Mouse (Mus musculus): ENCODE data around the gene Arhgef12.
A peak's percentile ranks its signal among the peaks of the same experiment; 100 is the strongest.
"Not testable (repeated sequence)": the region's sequence is repeated elsewhere in the genome, so short reads cannot be mapped to it uniquely, and the experiment has no call there.

Arhgef12 gene

DNA sequence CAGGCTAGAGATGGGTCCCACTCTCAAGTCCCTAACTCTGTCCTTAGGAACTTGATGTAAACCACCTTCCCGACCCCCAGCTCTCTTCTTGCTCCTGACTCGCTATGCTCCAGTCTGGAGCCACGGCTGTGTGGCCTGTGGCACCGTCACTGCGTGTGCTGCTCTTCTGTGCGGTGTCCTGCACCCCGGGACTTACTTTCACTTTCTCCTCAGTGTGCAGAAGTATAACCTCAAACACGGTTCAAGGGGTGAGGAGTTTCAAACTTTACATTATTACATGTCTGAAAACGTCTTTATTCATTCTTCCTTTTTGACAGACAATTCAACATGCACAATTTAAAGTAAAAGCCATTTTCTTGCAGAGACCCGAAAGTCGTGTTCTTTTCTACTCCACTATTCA, 111.7 kb downstream of the Arhgef12 start:
- no peak for DNase-seq

DNA sequence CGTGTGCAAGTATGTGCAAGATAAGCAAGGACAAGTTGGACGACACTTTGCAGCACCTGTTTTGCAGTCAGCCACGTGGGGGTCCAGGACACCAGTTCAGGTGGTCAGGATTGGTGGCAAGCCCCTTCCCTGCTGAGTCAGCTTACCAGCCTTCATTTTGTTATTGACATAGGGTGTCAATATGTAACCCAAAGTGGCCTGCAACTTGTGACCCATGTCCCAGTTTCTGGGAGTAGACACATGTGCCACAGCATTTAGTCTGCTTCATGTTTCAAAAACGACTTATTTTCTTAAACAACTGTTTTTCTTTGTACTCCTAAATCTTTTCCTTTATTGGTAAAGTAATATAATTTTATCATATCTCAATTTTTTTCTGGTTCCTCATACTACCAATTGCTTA, 112.3 kb downstream of the Arhgef12 start:
- no peak for DNase-seq

DNA sequence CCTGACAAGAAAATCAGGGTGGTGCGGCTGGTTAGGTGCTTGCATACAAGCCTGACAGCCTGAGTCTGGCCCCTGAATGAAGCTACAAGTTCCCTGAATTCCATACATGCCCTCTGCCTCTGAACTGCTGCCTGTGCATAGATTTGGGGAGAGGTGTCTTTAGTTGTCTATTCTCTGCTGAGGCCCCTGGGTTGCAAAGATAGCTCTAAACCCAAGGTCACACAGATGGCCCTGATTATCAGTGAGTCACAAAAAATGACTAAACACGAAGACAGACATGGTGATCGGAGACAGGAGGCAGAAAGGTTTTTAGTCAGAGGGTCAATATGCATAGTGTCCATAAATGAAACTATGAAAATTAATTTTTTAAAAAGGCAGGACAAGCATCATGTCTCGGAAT, 113.4 kb downstream of the Arhgef12 start:
- DNase-seq: no peak

DNA sequence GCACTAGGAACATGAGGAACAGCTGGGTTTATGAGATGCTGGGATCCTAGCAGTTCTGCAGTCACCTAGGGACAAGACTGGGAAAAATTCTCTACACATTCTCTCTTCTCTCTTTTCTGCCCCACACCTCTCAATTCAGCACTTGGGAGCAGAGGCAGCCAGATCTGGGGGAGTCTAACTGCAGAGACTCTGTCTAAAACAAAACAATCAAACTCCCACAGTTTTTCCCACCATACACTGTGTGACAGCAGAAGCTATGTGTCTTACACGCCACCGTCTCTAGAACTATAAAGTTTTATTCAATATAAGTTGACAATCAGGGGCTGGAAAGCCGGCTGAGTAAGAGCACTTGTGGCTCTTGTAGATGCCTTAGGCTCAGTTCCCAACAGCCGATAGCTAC, 119.1 kb downstream of the Arhgef12 start:
- DNase-seq: no peak

DNA sequence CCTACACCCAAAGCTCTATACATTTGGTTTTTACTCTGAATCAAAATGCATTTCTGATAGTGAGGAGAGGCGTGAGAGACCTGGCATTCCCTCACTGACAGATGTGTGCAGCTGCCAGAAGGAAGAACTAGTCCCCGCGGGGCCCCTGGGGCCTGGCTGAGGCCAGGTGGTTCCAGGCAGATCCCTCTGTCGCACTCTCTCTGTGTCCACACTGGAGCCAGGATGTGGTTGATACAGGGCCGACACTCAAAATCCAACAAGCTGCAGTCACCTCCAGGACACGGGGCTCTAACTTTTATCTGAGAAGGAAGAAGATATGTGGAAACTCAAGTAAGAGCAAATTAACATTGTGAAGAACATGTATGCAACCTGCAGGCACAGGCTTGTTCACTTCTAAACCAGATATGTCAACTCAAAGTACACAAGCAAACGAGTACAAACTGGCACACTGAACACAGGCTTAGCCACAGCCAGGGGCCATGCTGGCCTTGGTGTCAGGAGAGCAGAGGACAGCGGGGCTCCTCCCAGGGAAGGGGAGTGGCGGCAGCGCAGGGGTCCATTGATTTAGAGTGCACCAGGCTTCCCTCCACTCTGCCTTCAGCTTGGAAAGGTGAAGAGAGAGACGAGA, 138.0 kb downstream of the Arhgef12 start:
- no peak for DNase-seq

DNA sequence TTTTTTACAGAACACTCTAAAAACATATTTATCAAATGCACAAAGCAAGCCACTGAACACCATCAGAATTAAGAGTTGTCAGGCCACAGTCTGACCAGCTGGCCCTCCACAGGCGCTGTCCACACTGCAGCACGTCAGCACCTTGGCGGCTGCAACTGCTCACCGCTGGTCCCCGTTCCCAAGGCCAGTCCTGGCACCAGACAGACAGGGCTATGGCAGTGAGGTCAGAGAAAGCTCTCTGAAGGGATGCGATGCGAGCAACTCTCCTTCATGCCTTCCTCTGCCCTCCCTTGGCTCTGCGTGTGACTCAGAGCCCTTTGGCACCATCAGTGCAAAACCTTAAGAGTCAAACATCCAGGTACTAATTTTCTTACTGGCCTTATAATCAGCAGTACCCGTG, 139.3 kb downstream of the Arhgef12 start:
- peak; percentile 24 to 25 for DNase-seq

DNA sequence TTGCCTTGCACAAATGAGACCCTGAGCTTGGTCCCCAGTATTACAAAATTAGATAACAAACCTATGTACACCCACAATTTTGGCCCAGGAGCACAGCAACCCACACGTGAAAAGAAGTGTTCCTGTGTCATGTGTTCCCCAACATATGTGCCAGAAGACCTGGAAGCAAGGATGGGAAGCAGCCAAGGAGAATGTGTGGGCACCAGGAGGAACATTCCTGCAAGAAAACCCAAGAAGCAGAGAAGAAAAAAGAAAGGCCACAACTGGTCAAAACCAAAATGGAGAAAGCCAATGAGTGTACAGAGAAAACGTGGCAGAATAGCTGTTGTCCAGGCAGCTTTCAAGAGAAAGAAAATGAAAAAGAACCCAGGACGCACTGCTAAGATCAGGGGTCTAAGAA, 142.2 kb downstream of the Arhgef12 start:
- DNase-seq: not testable (repeated sequence)

DNA sequence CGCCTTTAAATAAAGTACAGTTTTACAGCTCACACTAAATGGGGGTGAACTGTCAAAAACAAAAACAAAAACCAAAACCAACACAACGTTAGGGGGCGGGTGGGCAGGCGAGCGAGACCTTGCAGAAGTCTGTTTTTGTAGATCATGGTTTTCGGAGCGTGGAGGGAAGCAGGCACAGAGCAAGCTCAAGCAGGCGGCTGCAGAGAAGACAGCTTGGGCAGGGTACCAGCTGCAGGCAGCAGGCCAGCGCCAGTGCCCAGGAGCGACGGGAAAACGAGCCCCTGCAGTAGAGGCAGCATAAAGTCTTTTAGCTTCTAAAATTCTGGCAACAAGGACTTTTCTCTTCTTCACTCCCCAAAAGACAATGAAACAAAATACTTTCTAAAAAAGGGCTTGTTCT, 142.7 kb downstream of the Arhgef12 start:
- peak; percentile 18 to 32 for DNase-seq

DNA sequence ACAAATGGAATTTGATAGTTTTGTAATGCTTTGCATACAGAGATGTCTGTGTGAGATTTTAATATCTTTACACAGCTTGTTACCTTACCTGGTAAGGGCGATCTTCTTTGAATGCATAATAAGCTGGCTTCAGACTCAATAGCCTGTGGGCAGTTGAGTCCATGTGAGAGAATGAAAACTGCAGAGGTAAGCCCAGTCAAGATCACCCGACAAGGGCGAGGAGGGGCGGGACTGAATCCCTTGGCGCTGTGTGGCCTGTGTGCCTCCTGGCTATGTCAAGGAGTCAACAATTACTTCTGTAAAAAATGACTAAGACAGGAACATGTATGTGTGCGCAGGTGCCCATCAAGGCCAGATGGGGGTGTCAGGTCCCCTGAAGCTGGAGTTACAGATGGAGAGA, 144.5 kb downstream of the Arhgef12 start:
- DNase-seq: no peak

DNA sequence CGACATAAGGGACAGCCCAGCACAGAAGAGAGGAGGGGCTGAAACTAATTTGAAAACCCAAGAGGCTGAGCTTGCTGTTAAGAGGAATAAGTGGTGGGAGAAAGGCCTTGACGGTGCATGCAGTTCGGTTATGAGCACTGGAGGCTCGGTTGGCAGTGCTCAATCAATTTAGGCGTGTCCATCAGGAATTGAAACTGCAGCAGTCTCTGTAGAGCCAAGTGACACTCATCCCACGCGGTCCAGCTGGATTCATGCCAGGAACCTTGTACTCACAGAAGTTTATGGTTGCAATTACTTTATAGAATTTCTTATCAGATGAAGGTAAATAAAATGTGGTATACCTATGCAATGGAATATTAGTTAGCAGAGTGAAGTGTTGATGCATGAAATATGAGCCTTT, 148.6 kb downstream of the Arhgef12 start:
- DNase-seq: no peak

DNA sequence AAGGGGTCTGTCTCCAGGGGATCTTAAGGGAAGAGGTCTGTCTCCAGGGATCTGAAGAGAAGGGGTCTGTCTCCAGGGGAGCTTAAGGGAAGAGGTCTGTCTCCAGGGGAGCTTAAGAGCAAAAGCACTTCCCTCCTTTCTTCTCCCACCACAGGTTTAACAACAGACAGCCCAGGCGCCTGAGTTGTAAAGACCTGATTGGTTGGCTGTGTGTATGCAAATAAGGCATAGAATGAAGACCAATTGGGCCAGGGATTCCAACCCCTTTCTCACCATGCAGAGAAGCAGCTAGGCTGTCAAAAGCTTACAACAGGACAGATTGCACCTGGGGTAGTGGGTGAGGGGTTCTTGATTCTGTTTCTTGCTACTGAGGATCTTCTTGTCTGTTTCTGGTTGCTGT, 158.7 kb downstream of the Arhgef12 start:
- no peak for DNase-seq

DNA sequence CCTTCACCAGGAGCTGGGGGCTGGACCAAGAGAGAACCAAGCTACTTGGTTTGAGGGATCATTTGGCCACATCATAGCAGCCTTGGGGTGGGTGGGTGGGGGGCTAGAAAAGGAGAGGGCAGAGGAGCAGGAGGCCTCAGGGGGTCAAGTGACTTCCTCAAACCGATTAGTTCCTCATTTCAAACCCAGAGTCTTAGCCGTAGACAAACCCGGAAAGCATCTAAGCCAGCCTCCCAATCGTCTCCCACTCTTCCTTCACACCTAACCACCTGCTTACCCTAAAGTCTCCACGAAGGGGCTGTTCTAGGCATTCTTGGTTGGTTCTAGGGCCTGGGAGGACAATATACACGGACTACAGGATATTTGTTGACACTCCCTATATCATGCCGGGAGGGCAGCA, 161.9 kb downstream of the Arhgef12 start:
- no peak for DNase-seq

DNA sequence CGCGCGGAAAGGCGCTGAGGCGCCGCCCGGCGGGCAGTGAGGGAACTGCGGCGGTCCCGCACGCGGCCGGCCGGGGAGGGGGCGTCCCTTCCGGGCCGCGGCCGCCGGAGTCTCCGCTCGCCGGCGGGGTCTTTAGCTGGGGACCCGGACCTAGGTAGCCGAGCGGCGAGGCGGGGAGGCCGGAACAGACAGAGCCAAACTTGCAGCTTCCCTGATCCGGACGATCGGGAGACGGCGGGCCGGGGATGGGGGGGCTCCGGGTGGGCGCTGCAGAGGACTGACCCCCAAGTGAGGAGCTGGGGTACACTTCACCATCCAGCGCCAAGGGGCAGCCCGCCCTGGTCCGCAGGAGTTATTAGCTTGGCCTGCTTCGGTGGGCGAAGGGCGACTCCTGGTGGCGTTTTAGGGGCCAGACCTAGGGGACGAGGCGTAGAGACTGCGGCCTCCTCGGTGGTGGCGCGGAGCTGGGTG, 162.5 kb downstream of the Arhgef12 start:
- DNase-seq: peak; percentile 82 to 86

DNA sequence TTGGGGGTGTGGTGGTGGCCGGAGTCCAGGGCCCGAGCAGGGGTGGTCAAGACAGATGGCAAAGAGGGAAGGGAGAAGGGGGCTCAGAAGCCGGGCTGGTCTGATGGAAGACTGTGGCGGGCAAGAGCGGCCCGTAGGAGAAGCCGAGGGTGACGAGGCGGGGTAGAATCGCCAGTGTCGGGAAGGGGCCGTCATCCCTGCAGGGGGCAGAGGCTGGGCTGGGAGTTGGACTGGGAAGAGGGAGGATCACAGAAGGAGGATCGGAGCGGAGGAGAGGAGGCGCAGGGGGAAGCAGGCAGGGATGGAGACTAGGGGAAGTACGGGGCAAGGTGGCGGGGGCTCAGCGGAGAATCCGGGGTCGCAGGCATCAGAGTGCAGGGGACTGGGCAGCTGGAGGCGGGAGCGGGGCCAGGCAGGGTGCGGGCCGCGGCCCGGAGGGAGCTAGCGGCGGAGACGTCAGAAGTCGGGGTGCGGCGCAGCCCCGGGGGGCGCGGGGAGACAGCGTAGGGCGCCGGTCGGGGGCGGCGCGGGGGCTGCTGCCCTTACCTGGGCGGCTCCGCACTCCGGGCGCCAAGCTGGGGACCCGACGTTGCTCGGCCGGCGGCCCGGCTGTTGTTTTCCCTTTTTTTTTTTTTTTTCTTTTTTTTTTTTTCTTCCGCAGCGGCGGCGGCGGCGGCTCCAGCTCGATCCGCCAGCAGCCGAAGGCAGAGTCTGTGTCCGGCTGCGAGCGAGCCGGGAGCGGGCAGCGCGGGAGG, 163.1 kb downstream of the Arhgef12 start, which contains the start of gene Grik4:
Gene Grik4 (minus strand): TSS at position 713 of the 755 bp plus-strand sequence.
- DNase-seq: peak; percentile 14 to 27

DNA sequence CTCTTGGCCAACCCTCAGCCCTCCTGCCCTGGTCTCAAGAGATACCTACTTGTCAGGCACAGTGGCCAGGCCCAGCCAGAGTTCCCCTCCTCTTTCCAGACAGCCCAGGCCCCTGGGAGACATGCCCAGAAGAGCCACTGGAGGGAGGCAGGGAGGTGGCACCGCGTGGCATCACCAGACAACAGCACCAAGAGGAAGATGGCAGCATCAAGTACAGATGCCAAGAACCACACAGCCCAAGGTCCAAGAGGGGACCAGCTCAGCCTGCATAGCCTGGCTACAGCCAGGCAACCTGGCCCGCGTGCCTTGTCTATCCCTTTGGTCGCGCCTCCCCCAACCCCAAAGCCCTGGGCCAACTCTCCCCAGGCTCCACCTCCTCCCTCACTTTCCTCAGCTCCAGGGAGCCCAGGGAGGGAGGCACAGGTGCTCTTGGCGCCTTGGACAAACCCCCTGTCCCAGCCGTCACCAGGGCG, 163.9 kb downstream of the Arhgef12 start:
- peak; percentile 27 to 29 for DNase-seq

DNA sequence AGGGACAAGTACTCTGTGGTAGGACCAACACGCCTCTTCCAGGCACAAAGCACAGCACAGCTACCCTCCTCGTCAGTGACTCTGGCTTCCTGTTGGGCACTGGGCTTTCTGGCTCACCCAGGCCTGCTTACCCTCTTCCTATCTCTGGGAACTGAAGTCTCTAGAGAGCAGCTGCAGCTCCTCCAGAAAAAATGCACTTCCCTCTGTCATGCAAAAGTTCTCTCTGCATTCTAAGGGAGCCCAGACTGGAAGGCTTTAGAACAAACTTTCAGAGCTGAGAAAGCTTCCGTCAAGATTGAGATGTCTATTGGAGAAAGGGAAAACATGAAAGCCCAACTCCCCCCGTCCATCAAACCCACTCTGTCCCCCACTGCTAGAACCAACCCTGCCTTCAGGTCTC, 164.9 kb downstream of the Arhgef12 start:
- no peak for DNase-seq

DNA sequence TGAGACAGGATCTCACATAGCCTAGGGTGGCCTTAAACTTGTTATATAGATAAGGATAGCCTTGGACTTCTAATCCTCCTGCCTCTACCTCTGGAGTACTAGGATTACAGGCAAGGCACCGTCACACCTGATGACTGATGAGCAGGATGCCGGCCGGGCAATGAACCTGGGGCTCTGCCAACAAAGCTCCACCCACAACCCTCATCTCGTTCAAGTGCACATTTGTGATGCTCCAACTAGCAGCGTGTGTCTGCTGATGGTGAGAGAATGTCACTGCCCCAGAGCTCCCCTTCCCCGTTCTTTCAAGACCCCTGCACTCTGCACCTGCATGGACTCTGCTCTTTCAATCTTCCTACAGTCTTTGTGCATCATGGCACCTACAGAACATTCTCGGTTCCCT, 174.9 kb downstream of the Arhgef12 start:
- DNase-seq: no peak

DNA sequence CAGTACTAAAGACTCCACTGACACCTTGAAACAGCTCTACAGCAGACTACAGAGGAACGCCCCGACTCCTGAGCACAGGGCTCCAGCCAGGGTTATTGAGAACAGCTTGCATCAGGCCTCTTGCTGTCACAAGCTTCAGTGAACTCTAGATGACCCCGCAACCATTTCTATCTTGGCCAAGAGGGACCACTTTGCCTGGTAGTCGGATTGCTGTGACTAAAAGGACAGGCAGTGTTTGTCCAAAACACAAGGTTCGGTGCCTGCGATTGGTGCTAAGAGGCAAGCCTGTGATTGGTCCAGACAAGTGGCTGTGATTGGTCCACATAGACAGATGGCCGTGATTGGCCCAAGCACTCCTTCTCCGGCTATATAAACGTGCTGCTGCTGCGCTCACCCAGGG, 179.5 kb downstream of the Arhgef12 start:
- no peak for DNase-seq

DNA sequence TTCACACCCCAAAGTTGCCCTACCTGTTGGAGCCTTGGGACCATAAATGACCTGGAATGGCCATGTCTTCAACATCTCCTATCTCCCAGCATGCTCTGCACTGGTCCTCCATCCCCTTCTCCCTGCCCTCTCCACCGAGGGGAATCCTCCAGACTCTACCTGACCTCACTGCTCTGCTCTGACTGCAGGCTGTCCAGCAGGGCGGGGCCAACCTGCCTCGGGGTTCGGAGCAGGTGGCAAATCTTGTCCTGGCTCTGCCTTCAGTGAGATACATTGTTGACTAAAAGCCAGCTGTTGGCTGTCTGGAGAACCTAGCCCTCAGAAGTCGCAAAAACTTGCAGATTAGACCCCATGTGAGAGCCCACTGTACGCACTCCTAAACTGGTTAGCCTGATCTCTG, 180.5 kb downstream of the Arhgef12 start:
- DNase-seq: no peak

DNA sequence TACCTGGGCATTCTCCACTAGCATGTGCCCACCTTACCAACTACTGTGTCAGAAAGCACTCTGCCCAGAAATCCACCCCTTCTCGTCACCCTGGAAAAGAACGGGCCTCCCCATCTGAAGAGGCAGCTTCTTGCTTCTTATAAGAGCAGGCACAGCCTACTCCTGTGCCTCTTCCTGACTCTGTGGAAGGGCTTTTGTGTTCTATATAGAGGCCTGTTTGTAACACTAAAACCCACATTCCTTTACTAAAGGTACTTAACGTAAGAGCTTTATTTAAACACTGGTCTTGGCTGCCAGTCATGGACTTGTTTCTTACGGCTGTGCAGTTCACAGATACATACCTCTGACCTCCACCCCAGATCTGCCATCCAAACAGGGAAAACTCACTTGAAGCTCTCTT, 185.2 kb downstream of the Arhgef12 start:
- no peak for DNase-seq

DNA sequence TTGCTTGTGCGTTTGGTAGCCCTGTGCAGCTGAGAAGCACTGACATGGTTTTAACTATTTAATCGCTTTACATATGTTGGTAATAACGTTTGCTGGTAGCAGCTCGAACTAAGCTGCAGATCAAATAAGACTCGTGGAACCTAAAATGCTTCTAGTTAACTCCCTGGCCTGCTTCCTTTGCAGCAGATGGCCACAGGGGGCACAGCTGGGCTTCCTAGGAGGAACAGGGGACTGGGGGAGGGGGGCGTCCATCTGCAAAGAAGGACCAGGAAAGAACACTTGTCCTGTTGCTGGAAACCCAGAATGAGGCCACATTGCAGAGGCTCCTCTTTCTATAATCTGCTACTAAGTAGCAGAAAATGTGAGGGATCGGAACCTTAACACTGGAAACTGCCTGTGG, 186.8 kb downstream of the Arhgef12 start:
- DNase-seq: no peak

DNA sequence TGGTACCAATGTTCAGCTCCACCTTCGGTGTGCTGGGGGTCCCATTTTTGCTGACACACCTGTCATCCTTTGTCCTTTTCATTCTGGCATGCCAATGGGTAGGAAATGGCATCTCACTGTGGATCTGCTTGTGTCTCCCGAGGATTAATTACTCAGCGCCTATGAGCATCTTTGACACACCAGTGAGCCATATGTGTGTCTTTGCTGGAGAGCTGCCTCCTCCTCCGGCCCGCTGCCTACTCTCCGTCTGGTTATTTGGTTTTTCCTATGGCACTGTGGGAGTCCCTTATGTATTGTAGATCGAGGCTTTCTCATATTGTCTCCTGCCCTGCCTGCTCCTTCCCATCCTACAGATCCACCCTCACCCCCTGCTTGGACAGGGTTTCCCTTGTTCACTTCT, 189.1 kb downstream of the Arhgef12 start:
- DNase-seq: no peak
